Mouse (Mus musculus) gastrocnemius, postnatal 10 days (tissue): Measurements from ENCODE around the gene Mecom. TPM values are rescaled to one million over a fixed set of nuclear protein-coding genes. Genes with fewer than 3 reads are reported as not detected.

Experiments
- DNase-seq: peaks from one replicate; pipeline ENCODE4 v3.0.0; 2021; ENCODE audit warnings: mixed read lengths
- total RNA-seq, 2 experiments: library from RNA; stranded (reverse); gene quantifications; 2 replicates each; pipeline ENCODE4 v1.2.3; 2021

Mecom gene
- total RNA-seq, 2 experiments from 2014 or later, result 10.1 to 14.5 TPM

DNA sequence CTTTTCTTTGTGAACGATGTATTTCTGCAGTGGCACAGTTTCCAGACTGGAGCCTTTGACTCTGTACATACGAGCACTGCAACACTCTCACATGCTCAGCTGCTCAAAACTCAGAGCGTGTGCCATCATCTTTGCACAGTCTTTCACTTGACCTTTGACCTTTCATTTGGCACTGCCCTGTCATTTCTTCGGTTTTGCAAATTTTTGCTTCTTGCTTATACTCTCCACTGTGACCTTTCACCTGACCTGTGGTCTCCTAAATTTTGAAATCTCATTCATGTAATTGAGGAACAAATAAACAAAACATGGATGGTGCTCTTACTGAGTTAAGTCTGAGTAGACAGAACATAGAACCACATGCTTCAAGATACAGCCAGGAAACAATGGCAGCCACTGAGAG lies 446.7 kb downstream of the Mecom start:
- no peak for DNase-seq

DNA sequence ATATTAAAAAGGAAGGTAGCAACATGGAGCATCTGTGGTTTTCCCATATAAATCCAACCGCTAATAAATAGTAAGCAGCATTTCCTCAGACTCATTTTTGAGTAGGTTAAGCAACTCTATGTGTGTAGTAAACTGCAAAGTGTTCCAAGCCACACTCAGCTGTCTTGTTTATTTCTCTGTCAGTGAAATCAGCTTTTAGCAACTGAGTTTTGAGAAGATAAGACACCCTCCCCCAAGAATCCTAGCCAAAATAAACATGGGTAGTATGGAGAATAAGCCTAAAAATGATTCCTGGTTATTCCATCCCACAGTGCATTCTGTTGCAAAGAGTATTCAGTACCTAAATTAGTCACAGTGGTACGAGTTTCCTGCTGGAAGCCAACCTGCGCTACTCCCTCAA lies 450.1 kb downstream of the Mecom start:
- DNase-seq, result no peak

DNA sequence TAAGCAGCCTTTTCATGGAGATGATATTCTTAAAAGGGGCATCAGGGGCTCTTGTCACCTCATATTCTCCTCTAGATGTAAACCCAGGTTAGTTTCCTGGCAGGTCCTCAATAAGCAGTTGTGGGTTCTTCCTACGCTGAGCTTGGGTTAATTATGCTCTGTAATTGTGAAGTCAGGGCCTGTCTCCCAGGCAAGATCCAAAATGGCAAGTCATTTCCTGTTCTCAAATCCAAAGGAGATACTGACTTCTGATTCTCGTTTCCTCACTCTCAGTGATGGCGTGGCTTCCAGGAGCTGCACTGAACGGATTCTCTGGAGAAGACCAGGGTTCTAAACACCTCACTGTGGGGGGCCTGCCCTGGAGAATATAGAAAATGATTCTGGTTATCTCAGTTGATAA lies 450.7 kb downstream of the Mecom start:
- DNase-seq, result no peak

DNA sequence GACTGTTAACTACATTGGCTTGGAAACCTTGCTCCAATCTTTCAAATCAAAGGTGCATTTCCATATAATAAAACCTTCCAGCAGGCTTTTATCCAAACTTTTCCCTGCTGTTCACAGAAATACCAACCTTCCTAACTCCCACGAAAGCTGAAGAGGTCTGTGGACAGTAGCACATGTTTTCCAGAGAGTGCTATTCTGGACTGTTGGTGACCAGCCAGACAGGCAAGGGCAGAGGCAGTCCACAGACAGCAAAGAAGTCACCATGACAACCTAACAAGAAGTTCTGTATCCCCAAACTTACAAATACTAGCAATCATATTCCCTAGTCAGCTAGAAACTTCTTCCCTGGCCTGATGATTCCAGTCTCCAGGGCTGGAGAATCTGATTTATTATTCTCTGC lies 454.8 kb downstream of the Mecom start:
- no peak for DNase-seq

DNA sequence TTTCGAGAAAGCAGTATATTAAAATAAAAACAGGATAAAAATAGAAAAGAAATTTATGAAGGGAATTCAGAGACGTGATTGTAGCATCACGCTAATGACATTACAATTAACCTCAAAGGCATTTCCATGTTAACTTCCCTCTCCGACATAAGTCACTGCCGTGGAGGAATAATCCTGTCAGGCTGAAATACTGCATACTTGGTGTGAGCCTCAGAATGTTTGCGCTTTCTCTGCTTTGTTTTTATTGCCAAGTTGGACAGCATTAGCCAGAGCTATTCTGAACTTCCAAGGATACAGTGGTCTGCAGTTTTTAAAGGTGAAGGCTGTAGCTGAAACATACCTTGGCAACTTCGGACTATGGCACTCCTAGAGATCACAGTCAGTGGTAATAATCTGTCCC lies 455.3 kb downstream of the Mecom start:
- no peak for DNase-seq

DNA sequence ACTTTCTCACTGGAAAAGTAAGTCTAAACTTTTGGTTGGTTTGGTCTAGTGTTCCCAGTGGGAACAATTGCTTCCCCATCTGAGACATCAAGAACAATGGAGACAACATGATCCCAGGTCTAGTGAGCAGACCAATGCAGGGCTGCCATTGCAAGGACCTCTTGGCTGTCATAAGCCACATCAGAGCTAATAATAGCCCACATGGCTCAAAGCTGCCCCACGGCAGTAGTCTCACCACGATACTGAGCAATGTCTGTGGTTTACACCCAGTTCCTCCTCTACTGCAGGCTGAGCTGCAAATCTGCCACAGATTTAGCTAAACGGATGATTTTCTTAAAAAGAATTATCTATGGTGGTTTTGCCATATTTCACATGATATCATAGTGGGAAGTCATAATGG lies 455.9 kb downstream of the Mecom start:
- DNase-seq, result no peak

DNA sequence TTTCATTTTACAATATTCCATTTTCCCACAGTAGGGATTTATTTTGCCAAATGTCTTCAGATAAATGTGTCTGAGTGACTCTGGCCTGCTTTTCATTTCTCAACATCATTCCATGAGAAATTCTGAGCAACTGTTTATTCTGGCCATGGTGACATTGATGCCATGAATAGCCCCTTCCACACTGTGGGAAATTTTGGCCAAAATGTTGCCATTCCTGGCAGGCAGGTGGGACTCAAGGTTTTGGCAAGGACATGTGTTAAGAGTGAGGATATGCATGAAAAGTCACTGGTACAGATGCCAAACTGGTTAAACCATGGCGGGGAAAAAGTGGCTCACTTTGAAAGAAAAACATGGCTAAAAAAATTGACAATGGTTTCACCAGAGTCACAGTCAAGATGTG lies 456.4 kb downstream of the Mecom start:
- DNase-seq, result no peak

DNA sequence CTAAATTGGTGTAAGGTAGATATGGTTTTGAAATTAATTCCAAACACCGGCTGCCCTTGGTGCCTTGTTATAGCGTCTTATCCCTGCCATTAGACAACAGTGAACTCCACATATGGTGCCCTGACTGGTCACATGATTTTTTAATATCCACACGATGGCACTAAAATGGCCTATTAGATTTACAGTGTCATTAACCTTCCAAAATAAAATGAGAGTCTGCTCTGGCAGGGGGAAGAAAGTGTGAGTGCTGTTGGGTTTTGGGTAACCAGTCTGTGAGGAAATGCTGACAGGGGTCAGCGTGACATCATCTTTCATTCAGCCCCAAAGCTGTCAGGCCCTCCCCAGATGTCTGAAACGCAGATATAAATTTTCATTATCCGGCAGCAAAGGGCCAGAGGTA lies 461.7 kb downstream of the Mecom start:
- no peak for DNase-seq

DNA sequence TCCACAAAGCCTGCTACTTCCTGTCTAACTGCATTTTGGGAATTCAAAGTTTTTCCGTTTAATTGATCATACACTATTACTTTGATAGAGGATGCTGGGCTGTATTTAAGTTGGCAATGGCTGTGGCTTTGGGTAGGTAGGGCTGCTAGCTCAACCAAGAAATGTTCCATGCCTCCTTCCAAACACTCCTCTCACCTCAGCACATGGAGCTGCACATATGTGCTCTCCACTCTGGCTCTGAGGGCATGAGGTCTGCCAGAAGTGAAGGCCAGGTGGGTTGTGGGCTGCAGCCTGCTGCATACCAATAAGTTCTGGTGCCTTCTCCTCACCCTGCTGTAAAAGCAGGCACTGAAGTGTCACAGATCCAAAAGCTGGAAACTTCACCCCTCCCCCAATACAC lies 464.0 kb downstream of the Mecom start:
- DNase-seq, result no peak

DNA sequence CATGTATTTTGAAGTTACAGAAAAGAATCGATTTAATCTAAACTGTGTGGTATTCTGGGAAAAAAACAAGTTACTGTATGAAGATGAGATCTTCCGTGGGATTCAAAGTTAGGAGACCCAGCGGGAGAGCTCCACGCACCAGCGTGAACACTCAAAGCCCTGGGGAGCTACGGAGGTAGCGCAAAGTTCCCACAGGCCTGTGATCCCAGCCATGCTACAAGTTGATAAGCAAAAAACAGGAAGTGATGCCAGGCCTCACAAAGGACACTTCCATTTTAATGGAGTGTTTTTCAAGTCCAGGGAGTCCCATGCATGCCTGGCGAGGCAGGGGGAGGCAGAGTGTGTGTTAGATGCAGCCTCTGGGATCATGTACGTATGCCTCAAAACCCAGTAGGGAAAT lies 464.5 kb downstream of the Mecom start:
- DNase-seq, result no peak

DNA sequence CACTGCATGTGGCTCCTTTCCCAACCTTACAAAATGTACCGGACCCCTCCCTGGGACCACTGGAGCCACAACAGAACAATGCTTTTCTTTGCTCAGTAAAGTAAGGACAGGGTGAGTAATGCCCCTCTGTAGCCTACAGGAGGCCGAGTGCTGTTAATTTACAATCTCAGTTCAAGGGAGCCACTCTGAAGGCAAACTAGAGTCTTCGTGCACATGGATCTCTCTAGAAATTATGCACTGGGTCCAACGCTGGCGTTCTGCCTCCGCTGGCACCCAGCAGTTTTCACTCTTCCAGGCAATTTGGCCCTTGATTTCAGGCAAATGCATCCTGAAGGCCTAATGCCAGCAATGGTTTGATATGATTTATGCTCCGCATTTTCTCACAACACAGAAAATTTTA lies 467.0 kb downstream of the Mecom start:
- DNase-seq, result no peak

DNA sequence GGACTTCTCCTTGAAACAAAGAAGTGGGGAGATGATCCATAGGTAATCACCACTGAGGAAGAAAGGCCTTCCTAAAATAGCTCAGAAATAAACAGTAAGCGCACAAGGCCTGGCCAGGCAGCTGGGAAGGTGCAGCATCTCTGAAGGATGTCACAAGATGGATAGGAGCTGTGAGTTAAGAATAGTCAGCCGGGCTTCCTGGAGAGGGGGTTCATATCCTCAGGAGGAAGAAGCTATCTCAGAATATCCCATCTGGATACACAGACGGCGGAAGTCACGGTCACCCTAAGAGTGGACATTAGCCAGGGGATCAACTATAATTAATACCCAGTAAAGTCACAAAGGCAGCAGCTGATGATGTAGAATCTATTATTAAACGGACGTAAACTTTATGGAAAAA lies 471.3 kb downstream of the Mecom start:
- no peak for DNase-seq

DNA sequence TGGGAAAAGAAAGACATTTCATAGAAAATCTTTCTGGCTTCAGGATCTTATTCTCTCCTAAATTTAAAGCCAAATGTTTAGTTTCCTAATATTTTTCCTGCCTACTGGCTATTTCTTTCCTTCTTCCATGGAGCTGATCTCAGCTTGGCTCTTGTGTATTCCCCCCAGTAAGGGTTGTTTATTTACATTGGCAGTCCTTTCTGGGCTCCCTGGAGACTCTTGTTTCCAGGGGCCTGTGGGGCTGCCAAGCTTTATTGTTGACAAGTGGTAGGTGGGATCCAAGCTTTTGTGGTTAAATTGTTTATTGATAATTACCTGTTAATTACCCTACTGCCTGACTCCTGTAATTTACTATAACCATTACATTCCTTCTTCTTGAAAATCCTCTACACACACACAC lies 476.5 kb downstream of the Mecom start:
- no peak for DNase-seq

DNA sequence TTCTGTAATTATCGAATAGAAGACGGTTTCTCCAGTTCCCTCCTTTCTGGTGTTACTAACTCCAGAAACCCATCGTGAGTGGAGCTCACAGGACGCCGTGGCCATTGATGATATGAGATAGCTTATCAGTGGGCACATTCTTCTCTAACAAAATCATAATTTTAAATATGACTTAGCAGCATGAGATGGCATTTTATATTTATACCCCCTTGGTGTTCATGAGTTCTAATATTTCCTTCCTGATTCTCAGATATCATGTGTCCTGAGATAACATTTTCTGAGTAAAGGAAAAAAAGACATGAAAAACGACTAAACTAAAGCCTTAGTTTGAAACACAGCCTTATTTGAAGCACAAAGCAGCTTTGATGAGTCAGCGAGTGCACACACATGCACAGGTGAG lies 481.3 kb downstream of the Mecom start:
- no peak for DNase-seq

DNA sequence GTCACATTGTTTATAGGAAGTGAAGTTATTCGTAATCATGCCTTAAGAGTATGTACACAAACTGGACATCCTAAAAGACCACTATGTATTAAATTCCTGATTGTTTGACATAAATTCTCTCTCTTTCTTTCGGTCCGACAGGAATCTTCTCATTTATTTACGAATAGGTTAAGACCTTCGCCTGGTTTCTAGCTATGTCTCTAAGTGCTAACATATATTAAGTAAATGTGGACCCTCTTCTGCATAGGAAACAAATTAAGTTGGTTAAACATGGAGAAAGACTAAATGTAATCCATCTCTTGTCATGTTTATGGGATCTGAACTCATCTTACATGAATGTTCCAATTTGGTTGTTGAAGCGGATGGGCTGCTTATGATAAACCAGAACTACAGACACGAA lies 487.8 kb downstream of the Mecom start:
- no peak for DNase-seq

DNA sequence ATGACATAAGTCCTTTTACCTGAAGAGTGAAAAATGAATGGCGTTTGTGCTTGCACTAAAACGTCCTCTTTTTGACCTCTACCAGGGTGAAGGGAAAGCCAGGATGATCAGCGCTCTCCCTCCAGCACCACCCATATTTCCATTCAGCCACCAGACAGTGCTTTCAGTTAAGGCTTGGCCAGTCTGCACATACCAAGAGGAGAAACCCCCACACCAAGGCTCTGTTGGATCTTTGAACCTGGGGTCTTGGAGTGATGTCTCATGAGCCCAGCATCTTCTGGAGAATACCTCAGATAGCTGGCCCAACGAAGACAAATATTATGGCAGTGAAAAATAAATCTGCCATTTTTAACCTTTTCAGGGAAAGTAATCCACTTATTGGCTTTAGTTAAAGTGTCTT lies 488.2 kb downstream of the Mecom start:
- DNase-seq, result no peak

DNA sequence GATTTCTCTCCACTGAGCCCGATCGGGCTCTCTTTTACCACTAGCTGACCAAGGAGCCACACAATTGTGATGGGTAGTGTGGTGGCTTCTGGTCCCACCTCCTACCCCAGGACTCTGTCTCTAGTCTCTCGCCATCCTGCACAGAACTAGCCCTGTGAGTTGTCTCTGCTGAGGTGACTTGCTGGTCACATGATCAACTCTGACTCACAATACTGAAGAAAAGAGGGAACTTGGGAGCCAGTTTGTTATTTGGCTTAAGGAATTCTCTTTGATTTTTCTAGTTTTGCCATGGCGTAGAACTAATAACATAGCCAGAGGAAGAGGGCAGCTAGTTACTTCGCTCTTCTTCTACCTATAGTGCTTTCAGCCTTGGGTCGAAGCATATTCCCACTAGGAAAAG lies 496.5 kb downstream of the Mecom start:
- DNase-seq, result no peak

DNA sequence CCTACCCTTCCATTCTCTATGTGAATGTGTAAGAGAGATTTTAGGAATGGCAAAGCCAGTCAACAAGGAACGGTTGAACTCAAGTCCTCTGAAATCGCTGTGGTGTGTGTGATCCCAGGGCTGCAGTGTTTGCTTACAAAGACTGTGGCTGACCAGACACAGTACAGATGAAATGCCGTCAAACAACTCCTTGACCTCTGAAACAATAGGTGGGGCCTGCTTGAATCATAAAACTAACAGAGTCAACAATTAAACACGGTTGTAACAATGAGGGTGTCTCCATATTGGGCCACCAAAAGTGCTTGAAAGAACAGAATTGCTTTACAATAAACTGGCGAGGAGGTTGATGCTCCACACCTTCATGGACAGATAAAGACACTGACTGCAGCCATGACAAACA lies 497.0 kb downstream of the Mecom start:
- no peak for DNase-seq

DNA sequence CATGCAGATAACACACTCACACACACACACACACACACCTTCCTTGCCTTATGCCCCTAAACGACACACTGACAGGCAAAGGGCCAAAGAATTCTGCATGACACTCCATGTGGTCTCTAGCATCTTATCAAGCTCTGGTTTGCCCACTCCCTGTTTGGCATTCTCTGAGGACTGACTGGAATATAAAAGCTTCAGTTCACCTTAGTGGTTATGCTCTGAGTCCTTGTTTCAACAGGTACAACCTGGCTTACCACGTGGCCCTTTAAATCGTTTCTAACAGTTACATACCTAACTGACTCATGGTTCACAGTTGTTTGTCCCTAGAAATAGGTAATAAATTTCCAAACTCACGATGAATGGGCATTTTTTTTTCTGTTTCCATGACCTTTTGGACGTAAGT lies 499.0 kb downstream of the Mecom start:
- DNase-seq, result no peak

DNA sequence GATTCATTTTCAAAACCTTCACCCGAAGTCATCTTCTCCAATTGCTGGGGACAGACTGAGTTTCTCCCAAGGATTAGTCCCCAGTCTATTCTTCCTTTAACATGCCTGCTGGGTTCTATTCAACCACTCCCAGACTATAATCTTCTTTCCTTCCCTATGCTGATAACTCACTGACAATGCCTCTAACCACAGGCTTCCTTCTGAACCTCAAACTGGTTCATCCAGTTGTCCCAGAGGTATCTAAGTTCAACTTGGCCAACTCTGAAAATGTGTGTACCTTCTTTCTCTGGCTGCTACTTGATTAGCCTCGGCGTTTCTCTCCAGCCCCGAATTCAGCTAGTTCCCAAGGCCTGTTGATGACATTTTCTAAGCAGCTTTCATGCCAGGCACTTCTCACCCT lies 499.7 kb downstream of the Mecom start:
- DNase-seq, result no peak

DNA sequence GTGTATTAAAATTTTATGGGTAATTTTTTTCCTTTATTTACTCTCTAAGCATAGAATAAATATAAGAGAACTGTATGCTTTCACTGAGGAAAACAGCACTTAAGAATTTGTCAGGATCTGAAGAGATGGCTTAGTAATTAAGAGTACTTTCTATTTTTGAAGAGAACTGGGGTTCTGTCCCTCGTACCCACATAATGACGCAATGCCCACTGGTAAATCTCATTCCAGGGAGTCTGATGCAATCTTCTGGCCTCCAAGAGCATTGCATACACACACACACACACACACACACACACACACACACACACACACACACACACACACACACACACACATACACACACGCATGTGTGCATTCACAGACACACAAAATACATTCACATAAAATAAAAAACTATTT lies 504.3 kb downstream of the Mecom start:
- no peak for DNase-seq

DNA sequence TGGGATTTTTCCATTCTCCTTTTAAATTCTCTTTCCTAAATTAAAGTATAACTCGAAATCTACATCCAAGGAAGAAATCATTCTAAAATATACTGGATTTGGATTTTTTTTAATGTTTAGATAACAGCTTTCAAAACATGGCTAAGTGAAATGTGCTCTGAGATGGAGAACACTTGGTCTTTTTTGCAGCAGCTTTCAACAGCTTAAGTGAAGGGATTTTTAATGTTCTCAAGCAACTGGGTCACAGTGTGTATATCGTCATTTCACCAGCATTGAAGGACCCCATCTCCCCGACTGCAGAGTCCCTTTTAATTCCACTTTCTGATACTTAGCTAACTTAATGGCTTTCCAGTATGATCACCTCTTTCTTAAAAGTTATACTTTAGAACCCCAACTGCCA lies 509.3 kb downstream of the Mecom start:
- DNase-seq, result no peak

DNA sequence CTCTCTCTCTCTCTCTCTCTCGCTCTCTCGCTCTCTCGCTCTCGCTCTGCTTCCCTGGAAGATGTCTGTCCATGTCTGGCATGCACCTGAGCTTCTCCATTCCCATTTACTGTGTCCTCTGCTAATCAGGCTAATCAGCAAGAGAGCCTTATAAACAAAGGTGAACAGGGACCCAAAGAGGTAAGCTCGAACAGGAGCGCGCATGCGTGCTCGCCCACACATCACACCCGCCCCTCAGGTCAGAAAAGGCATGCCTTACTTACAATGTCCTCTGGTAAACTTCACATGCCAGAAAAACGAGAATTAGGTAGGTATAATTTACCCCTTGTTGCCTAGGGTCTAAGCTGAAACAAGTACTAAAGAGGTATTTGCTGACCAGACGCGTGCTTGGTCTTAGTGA lies 527.8 kb downstream of the Mecom start:
- DNase-seq, result no peak

DNA sequence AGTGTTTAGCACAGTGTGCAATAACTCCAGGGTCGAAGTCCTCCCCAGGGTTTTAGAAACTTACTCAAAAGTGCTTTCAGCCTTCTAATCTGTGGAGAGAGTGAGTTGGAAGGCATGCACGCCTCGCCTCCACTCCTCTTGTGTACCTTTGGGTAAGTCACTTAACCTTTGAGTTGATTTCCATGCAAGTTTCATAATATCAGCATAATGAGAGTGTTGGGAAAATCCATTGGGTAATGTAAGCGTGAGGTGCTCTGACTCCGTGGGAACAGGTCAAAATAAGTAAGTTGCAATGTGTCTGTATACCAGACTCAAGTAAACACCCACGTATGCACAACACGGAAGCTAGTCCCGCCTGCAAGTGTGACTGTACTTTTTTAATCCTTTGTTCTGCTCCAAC lies 528.4 kb downstream of the Mecom start:
- DNase-seq, result no peak

DNA sequence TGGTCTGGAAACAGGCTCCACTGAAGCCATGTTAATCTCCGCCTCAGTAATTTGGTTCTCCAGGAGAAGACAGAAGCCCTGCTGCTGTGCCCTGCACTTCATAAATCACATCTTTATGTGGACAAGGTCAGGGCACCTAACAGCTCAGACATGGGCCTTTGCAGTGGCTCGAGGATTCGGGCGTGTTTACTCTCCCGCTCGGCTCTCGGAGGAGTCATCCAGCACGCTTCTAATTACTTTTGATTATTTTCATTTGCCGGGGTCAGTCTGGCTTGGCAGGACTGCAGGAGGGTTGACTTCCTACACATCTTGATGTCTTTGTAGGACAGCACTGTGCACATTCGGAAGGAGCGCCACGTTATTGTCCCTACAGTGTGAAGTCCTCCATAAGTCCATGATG lies 529.6 kb downstream of the Mecom start:
- no peak for DNase-seq

DNA sequence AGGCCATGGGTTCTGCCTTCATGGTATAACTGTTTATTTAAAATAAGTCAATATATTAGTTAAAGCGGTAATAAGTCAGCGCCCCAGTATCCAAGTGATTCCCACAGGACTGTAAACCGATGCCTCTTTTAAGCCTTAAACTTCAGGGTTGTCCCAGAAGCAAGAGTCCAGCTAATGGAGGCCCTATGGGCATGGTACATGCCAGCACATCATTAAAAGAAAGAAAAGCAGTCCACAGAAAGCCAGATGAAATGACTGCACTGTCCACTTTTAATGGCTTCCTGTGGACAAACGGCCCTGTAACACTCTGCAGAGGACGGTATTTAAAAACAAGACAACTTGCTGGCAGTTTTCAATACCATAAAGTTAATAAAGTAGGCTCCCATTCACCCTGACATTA lies 531.0 kb downstream of the Mecom start:
- no peak for DNase-seq
